Mouse (Mus musculus) midbrain, embryonic 11.5 days (tissue): ENCODE data around the gene Gsdme. TPM values are rescaled to one million over a fixed set of nuclear protein-coding genes. Genes with fewer than 3 reads are reported as not detected.

Experiments
- ATAC-seq: fragments of 200-750 bp; cut with Nextera tagmentation; 2 replicates; pipeline ENCODE4 v1.8.0; 2017; ENCODE audit warnings: moderate TSS enrichment, moderate library complexity; ENCODE audit not compliant: low FRiP score
- DNase-seq: peaks from one replicate; pipeline ENCODE4 v3.0.0; 2015; ENCODE audit warnings: low spot score; ENCODE audit errors: missing footprints
- H3K27ac ChIP-seq: fragments of 300-500 bp; sonication (generic); 2 replicates; pipeline ENCODE4 v1.5.1; 2014; ENCODE audit warnings: low read depth, low read length
- H3K27me3 ChIP-seq: fragments of 300-500 bp; sonication (generic); 2 replicates; pipeline ENCODE4 v1.6.1; 2014; ENCODE audit warnings: mild to moderate bottlenecking, low read length, moderate library complexity, mixed read lengths; ENCODE audit not compliant: control insufficient read depth, insufficient read depth
- H3K36me3 ChIP-seq: fragments of 300-500 bp; sonication (generic); 2 replicates; pipeline ENCODE4 v1.6.1; 2014; ENCODE audit warnings: mild to moderate bottlenecking, low read length, moderate library complexity, mixed read lengths; ENCODE audit not compliant: control insufficient read depth, insufficient read depth
- H3K4me1 ChIP-seq: fragments of 300-500 bp; sonication (generic); 2 replicates; pipeline ENCODE4 v1.6.1; 2014; ENCODE audit warnings: low read length; ENCODE audit not compliant: control insufficient read depth, insufficient read depth
- H3K4me2 ChIP-seq: fragments of 300-500 bp; sonication (generic); 2 replicates; pipeline ENCODE4 v1.6.1; 2014; ENCODE audit warnings: mild to moderate bottlenecking, moderate library complexity
- H3K4me3 ChIP-seq: fragments of 300-500 bp; sonication (generic); 2 replicates; pipeline ENCODE4 v1.5.1; 2014; ENCODE audit warnings: low read depth, low read length
- H3K9ac ChIP-seq: fragments of 300-500 bp; sonication (generic); 2 replicates; pipeline ENCODE4 v1.6.1; 2014; ENCODE audit warnings: low read length
- H3K9me3 ChIP-seq: fragments of 300-500 bp; sonication (generic); 2 replicates; pipeline ENCODE4 v1.6.1; 2016; ENCODE audit warnings: low read length; ENCODE audit not compliant: control insufficient read depth
- WGBS: fragments of 180-500 bp; shearing (Covaris S2); extraction: QIAGEN DNeasy Blood & Tissue Kit; methylation state at CpG from one replicate; pipeline ENCODE4 v1.1.7; 2014; 5-methylcytosine and 5-hydroxymethylcytosine counted together
- polyA plus RNA-seq: library from polyadenylated mRNA; unstranded; fragments of >200 nt; fragmentation: Nextera tagmentation; extraction: Ambion mirVana; gene quantifications from 2 replicates; pipeline ENCODE4 v1.2.1, GENCODE M21; 2014

Gene Gsdme
- polyA plus RNA-seq, 1 experiment from 2014 or later = 52.9 TPM

- Histone ChIP-seq H3K4me1 (no peaks in the 10 kb centered on the region), H3K9ac (no peak overlapping the region), H3K4me3 (no peak overlapping the region), H3K36me3 (no peaks in the 10 kb centered on the region), H3K27ac (no peak overlapping the region), H3K4me2 (no peak overlapping the region), H3K9me3 (no peaks in the 10 kb centered on the region), H3K27me3 (no peaks in the 10 kb centered on the region)
- DNase-seq (peak; percentile 26), ATAC-seq (no peak)
- 67% methylated on average over 1 of the region's 1 CpGs for WGBS
These were observed 30.7 kb downstream of the Gsdme start for GRCm38 (mm10) chr6:50232984-50233383.

- WGBS = 93% methylated on average over 5 of the region's 5 CpGs
- H3K27ac ChIP-seq = no peak overlapping the region
- DNase-seq (peak; percentile 61), ATAC-seq (no peak)
- H3K27me3 ChIP-seq = no peaks in the 10 kb centered on the region
- no peaks in the 10 kb centered on the region for H3K36me3 ChIP-seq
- H3K9ac ChIP-seq = no peak overlapping the region
- H3K4me3 ChIP-seq = no peak overlapping the region
- no peaks in the 10 kb centered on the region for H3K4me1 ChIP-seq
- no peak overlapping the region for H3K4me2 ChIP-seq
- no peaks in the 10 kb centered on the region for H3K9me3 ChIP-seq
These were observed 32.4 kb downstream of the Gsdme start for GRCm38 (mm10) chr6:50231288-50231687.

- DNase-seq = no peak
- no peak for ATAC-seq
- WGBS = 82% methylated on average over 5 of the region's 5 CpGs
- Histone ChIP-seq H3K36me3 (no peaks in the 10 kb centered on the region), H3K27ac (no peak overlapping the region), H3K9ac (no peak overlapping the region), H3K27me3 (no peaks in the 10 kb centered on the region), H3K4me1 (no peaks in the 10 kb centered on the region), H3K4me3 (no peak overlapping the region), H3K9me3 (no peaks in the 10 kb centered on the region), H3K4me2 (no peak overlapping the region)
These were observed 35.5 kb downstream of the Gsdme start for GRCm38 (mm10) chr6:50228180-50228579.

- Histone ChIP-seq H3K27me3 (no peaks in the 10 kb centered on the region), H3K9ac (no peak overlapping the region), H3K4me3 (no peak overlapping the region), H3K36me3 (no peaks in the 10 kb centered on the region), H3K27ac (no peak overlapping the region), H3K4me2 (no peak overlapping the region), H3K4me1 (no peaks in the 10 kb centered on the region), H3K9me3 (no peaks in the 10 kb centered on the region)
- DNase-seq (peak; percentile 68), ATAC-seq (no peak)
- WGBS = 86% methylated on average over 5 of the region's 5 CpGs
These were observed 38.4 kb downstream of the Gsdme start for GRCm38 (mm10) chr6:50225232-50225631.

- no peak overlapping the region for H3K27ac ChIP-seq
- no peaks in the 10 kb centered on the region for H3K27me3 ChIP-seq
- 91% methylated on average over 4 of the region's 4 CpGs for WGBS
- no peaks in the 10 kb centered on the region for H3K36me3 ChIP-seq
- ATAC-seq = no peak
- no peaks in the 10 kb centered on the region for H3K9me3 ChIP-seq
- no peak overlapping the region for H3K4me3 ChIP-seq
- no peak overlapping the region for H3K9ac ChIP-seq
- DNase-seq = peak; percentile 66
- no peaks in the 10 kb centered on the region for H3K4me1 ChIP-seq
- no peak overlapping the region for H3K4me2 ChIP-seq
These were observed 40.1 kb downstream of the Gsdme start for GRCm38 (mm10) chr6:50223606-50224005.

GRCm38 (mm10) chr6:50222986-50223385 lies 40.7 kb downstream of the Gsdme start:
- DNase-seq (no peak), ATAC-seq (no peak)
- H3K27ac ChIP-seq = no peak overlapping the region
- no peak overlapping the region for H3K9ac ChIP-seq
- no peaks in the 10 kb centered on the region for H3K27me3 ChIP-seq
- no peaks in the 10 kb centered on the region for H3K4me1 ChIP-seq
- no peak overlapping the region for H3K4me3 ChIP-seq
- no peak overlapping the region for H3K4me2 ChIP-seq
- no peaks in the 10 kb centered on the region for H3K36me3 ChIP-seq
- no peaks in the 10 kb centered on the region for H3K9me3 ChIP-seq
- 84% methylated on average over 5 of the region's 5 CpGs for WGBS

- H3K27ac ChIP-seq = no peak overlapping the region
- no peaks in the 10 kb centered on the region for H3K4me1 ChIP-seq
- no peak overlapping the region for H3K4me2 ChIP-seq
- 85% methylated on average over 5 of the region's 5 CpGs for WGBS
- ATAC-seq = no peak
- H3K36me3 ChIP-seq = no peaks in the 10 kb centered on the region
- no peaks in the 10 kb centered on the region for H3K9me3 ChIP-seq
- no peak overlapping the region for H3K4me3 ChIP-seq
- H3K27me3 ChIP-seq = no peaks in the 10 kb centered on the region
- H3K9ac ChIP-seq = no peak overlapping the region
- DNase-seq = peak; percentile 72
These were observed 41.3 kb downstream of the Gsdme start for GRCm38 (mm10) chr6:50222351-50222750.

GRCm38 (mm10) chr6:50220863-50221262 lies 42.8 kb downstream of the Gsdme start:
- 44% methylated on average over 6 of the region's 6 CpGs for WGBS
- Histone ChIP-seq H3K27ac (no peak overlapping the region), H3K4me1 (no peaks in the 10 kb centered on the region), H3K4me3 (no peak overlapping the region), H3K9me3 (no peaks in the 10 kb centered on the region), H3K27me3 (no peaks in the 10 kb centered on the region), H3K9ac (no peak overlapping the region), H3K36me3 (no peaks in the 10 kb centered on the region), H3K4me2 (no peak overlapping the region)
- no peak for ATAC-seq
- peak; percentile 76 for DNase-seq

- Histone ChIP-seq H3K4me3 (no peak overlapping the region), H3K27ac (no peak overlapping the region), H3K27me3 (no peaks in the 10 kb centered on the region), H3K36me3 (no peaks in the 10 kb centered on the region), H3K9ac (no peak overlapping the region), H3K4me1 (no peaks in the 10 kb centered on the region), H3K9me3 (no peaks in the 10 kb centered on the region), H3K4me2 (no peak overlapping the region)
- ATAC-seq (no peak), DNase-seq (no peak)
- WGBS = 90% methylated on average over 6 of the region's 6 CpGs
These were observed 44.6 kb downstream of the Gsdme start for GRCm38 (mm10) chr6:50219066-50219465.

- DNase-seq (no peak), ATAC-seq (no peak)
- Histone ChIP-seq H3K4me2 (no peak overlapping the region), H3K27ac (no peak overlapping the region), H3K4me3 (no peak overlapping the region), H3K36me3 (no peaks in the 10 kb centered on the region), H3K4me1 (no peaks in the 10 kb centered on the region), H3K27me3 (no peaks in the 10 kb centered on the region), H3K9me3 (no peaks in the 10 kb centered on the region), H3K9ac (no peak overlapping the region)
- WGBS = 75% methylated on average over 3 of the region's 3 CpGs
These were observed 45.0 kb downstream of the Gsdme start for GRCm38 (mm10) chr6:50218628-50219027.
